Mouse (Mus musculus) liver, embryonic 12.5 days (tissue): Measurements from ENCODE around the gene Tbx4. TPM values are rescaled to one million over a fixed set of nuclear protein-coding genes. Genes with fewer than 3 reads are reported as not detected.

Experiments
- ATAC-seq: fragments of 200-750 bp; cut with Nextera tagmentation; 2 replicates; pipeline ENCODE4 v1.8.0; 2017; ENCODE audit warnings: moderate number of reproducible peaks, mild to moderate bottlenecking, moderate library complexity
- H3K27ac ChIP-seq: fragments of 300-500 bp; sonication (generic); 2 replicates; pipeline ENCODE4 v1.5.1; 2016; ENCODE audit warnings: mild to moderate bottlenecking
- H3K27me3 ChIP-seq: fragments of 300-500 bp; sonication (generic); replicated peaks from 2 replicates; pipeline ENCODE4 v1.6.1; 2016; ENCODE audit warnings: mild to moderate bottlenecking, moderate library complexity
- H3K36me3 ChIP-seq: fragments of 300-500 bp; sonication (generic); 2 replicates; pipeline ENCODE4 v1.6.1; 2016; ENCODE audit warnings: mild to moderate bottlenecking, moderate library complexity
- H3K4me1 ChIP-seq: fragments of 300-500 bp; sonication (generic); 2 replicates; pipeline ENCODE4 v1.6.1; 2016
- H3K4me2 ChIP-seq: fragments of 300-500 bp; sonication (generic); 2 replicates; pipeline ENCODE4 v1.6.1; 2016; ENCODE audit warnings: mild to moderate bottlenecking, moderate library complexity
- H3K4me3 ChIP-seq: fragments of 300-500 bp; sonication (generic); 2 replicates; pipeline ENCODE4 v1.5.1; 2016; ENCODE audit warnings: mild to moderate bottlenecking, moderate library complexity
- H3K9ac ChIP-seq: fragments of 300-500 bp; sonication (generic); 2 replicates; pipeline ENCODE4 v1.6.1; 2016; ENCODE audit warnings: mild to moderate bottlenecking, moderate library complexity
- H3K9me3 ChIP-seq: fragments of 300-500 bp; sonication (generic); replicated peaks from 2 replicates; pipeline ENCODE4 v1.6.1; 2016; ENCODE audit warnings: mild to moderate bottlenecking, moderate library complexity
- WGBS: fragments of 180-500 bp; shearing (Covaris S2); methylation state at CpG from one replicate; pipeline ENCODE4 v1.1.7; 2016; ENCODE audit not compliant: insufficient replicate concordance; 5-methylcytosine and 5-hydroxymethylcytosine counted together
- polyA plus RNA-seq: library from polyadenylated mRNA; unstranded; fragments of >200 nt; fragmentation: Nextera tagmentation; extraction: Ambion mirVana; gene quantifications from 2 replicates; pipeline ENCODE4 v1.2.1, GENCODE M21; 2016

Gene Tbx4
- polyA plus RNA-seq, 1 experiment from 2014 or later: 0.12 TPM

DNA sequence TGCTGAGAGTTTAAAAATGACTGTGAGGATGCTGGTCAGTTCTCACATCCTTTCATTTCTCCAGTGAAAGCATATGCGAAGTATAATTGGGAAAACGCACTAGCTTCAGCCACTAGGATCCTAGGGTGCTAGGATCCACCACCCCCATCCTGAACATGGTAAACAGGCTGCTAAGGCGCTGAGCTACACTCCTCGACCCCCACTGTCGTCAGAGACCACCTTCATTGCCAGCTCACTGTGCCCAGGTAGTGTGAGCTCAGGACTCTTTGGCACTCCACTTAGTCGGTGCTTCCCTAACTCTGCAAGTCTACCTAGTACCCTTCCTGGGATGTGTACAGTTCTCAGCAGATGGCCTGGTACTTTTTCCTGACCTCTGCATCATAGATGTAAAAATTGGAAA, 6.5 kb downstream of the Tbx4 start:
- H3K27me3 ChIP-seq: peaks cover 100% of the 10 kb centered on the region
- WGBS: 6% methylated on average over 6 of the region's 6 CpGs
- H3K27ac ChIP-seq: no peak overlapping the region
- H3K36me3 ChIP-seq: no peaks in the 10 kb centered on the region
- H3K4me3 ChIP-seq: no peak overlapping the region
- peaks cover 20% of the 10 kb centered on the region for H3K4me1 ChIP-seq
- H3K4me2 ChIP-seq: no peak overlapping the region
- ATAC-seq: no peak
- no peak overlapping the region for H3K9ac ChIP-seq
- no peaks in the 10 kb centered on the region for H3K9me3 ChIP-seq

- 2% methylated on average over 13 of the region's 13 CpGs for WGBS
- H3K27me3 ChIP-seq: peaks cover 100% of the 10 kb centered on the region
- no peaks in the 10 kb centered on the region for H3K9me3 ChIP-seq
- ATAC-seq: no peak
- no peaks in the 10 kb centered on the region for H3K36me3 ChIP-seq
- no peak overlapping the region for H3K27ac ChIP-seq
- peaks cover 14% of the 10 kb centered on the region for H3K4me1 ChIP-seq
- no peak overlapping the region for H3K9ac ChIP-seq
- no peak overlapping the region for H3K4me2 ChIP-seq
- H3K4me3 ChIP-seq: no peak overlapping the region
Measured at GRCm38 (mm10) chr11:85893400-85894135, 7.3 kb downstream of the Tbx4 start.

DNA sequence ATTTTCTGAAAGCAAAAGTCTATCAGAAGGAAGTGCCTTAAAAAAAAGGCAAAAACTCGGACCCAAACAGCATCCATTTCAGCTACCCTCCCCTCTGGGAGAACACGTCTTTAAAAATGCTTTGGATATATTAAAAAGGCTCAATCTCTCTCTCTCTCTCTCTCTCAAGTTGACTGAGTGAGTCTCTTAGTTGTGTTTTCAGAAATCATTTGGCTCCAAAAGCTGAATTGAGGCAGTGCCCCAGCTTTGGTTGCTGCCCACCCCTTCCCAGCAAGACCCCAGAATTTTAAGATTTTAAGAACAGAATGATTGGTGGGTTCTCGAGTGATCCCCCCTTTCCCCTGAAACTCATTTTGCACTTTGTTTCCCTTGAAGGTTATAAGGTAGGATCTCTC, 7.9 kb downstream of the Tbx4 start:
- H3K4me1 ChIP-seq: peaks cover 9% of the 10 kb centered on the region; the same call in 1 of the 2 replicates
- H3K27me3 ChIP-seq: peaks cover 100% of the 10 kb centered on the region
- no peak overlapping the region for H3K4me3 ChIP-seq
- H3K27ac ChIP-seq: no peak overlapping the region
- no peak overlapping the region for H3K9ac ChIP-seq
- no peak for ATAC-seq
- no peak overlapping the region for H3K4me2 ChIP-seq
- no peaks in the 10 kb centered on the region for H3K9me3 ChIP-seq
- WGBS: 2% methylated on average over 3 of the region's 3 CpGs
- H3K36me3 ChIP-seq: no peaks in the 10 kb centered on the region

DNA sequence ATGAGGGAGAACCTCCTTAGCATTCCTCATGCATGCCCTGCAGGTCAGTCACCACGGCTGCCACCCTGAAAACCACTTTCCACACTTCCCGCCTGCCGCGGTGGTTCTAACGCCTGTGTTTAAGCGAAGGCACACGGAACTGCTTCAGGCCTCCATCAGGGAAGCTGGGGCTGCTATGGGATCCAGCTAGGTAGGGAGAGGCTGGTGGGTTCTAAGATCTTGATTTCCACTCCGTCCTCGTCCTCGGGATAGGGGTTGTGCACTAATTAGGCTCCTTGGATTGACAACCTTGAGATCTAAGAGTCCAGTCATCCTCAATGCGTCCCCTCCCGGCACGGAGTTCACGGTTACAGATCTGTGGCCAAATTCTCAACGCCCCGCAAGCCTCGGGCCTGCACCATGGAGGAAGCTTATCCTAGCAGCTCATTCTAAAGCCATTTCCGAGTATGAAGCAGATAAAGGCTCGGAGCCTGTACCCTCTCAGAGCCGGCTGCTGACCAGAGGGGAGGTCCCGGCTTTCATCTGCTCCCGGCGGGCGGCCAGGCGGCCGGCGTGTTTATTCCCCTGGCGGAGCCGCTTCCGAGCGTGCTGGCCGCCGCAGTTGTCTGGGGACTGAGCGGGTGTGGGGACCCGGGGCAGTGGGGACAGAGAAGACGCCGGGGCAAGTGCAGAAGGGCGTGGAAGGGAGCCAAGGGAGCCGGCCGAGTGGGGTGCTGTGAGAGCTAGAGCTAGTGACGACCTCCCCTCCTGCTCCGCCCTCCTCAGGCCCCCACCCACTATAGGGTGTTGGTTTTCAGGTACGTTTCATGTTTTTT, 8.7 kb downstream of the Tbx4 start:
- peaks cover 100% of the 10 kb centered on the region for H3K27me3 ChIP-seq
- H3K4me1 ChIP-seq: peaks cover 5% of the 10 kb centered on the region; the same call in 1 of the 2 replicates
- peak overlapping the region; percentile 55 for H3K4me2 ChIP-seq
- no peak for ATAC-seq
- H3K9ac ChIP-seq: no peak overlapping the region
- no peaks in the 10 kb centered on the region for H3K9me3 ChIP-seq
- no peaks in the 10 kb centered on the region for H3K36me3 ChIP-seq
- H3K4me3 ChIP-seq: peak overlapping the region; percentile 34
- no peak overlapping the region for H3K27ac ChIP-seq
- 3% methylated on average over 43 of the region's 43 CpGs for WGBS

- no peak for ATAC-seq
- no peak overlapping the region for H3K4me3 ChIP-seq
- H3K9ac ChIP-seq: no peak overlapping the region
- H3K4me2 ChIP-seq: no peak overlapping the region
- H3K36me3 ChIP-seq: no peaks in the 10 kb centered on the region
- peaks cover 100% of the 10 kb centered on the region for H3K27me3 ChIP-seq
- no peaks in the 10 kb centered on the region for H3K9me3 ChIP-seq
- no peak overlapping the region for H3K27ac ChIP-seq
- peaks cover 5% of the 10 kb centered on the region; the same call in 1 of the 2 replicates for H3K4me1 ChIP-seq
- WGBS: 43% methylated on average over 12 of the region's 13 CpGs
Measured at GRCm38 (mm10) chr11:85896335-85896985, 10.2 kb downstream of the Tbx4 start.

DNA sequence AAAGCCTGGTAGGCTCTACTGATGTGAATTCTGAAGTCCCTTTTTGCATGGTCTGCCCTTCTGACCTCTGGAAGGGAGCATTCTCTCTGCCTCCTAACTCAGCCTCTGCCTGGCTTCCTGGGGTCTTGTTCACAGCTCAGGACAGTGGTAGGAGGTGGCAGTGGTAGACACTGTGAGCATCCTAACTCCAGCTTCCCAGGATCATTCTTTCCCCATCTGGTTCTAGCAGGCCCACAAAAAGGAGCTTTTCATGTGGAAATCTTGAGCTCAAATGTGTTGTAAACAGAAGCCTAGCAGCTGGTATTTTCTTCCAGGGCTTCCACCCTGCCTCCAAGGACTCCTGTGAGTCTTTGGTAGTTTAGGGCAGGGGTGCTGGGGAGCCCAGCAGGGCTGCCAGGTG, 14.1 kb downstream of the Tbx4 start:
- Histone ChIP-seq H3K9me3 (no peaks in the 10 kb centered on the region), H3K4me3 (no peak overlapping the region), H3K27me3 (peaks cover 97% of the 10 kb centered on the region), H3K27ac (no peak overlapping the region), H3K9ac (no peak overlapping the region), H3K4me2 (no peak overlapping the region), H3K36me3 (no peaks in the 10 kb centered on the region), H3K4me1 (peaks cover under 1% of the 10 kb centered on the region; the same call in 1 of the 2 replicates)
- ATAC-seq: no peak

GRCm38 (mm10) chr11:85909514-85909913, 23.3 kb downstream of the Tbx4 start:
- peaks cover 56% of the 10 kb centered on the region for H3K27me3 ChIP-seq
- peaks cover 7% of the 10 kb centered on the region; the same call in 1 of the 2 replicates for H3K4me1 ChIP-seq
- no peaks in the 10 kb centered on the region for H3K36me3 ChIP-seq
- 57% methylated on average over 4 of the region's 4 CpGs for WGBS
- no peak overlapping the region for H3K27ac ChIP-seq
- H3K4me2 ChIP-seq: no peak overlapping the region
- H3K9me3 ChIP-seq: no peaks in the 10 kb centered on the region
- H3K9ac ChIP-seq: no peak overlapping the region
- no peak overlapping the region for H3K4me3 ChIP-seq
- no peak for ATAC-seq

DNA sequence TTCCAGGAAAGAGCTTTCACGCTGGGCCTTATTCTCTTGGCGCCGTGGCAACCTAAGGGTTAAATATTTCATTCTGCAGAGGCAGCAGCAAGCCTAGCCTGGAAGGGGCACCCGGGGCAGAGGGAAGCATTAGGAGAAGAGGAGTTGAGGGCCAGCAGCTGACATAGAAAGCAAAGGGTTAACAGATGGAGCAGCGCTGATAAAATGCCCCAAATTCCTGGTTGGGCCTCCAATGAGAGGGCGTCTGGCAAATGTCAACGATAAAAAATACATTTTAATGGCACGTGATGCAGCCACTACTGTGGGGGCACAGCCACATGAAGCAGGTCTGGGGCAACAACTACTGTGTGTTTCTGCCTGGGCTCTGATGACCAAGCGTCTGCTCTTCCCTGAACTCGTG, 23.9 kb downstream of the Tbx4 start:
- WGBS: 23% methylated on average over 10 of the region's 10 CpGs
- no peak overlapping the region for H3K27ac ChIP-seq

GRCm38 (mm10) chr11:85913506-85913905, 27.3 kb downstream of the Tbx4 start:
- Histone ChIP-seq H3K27ac (no peak overlapping the region), H3K36me3 (no peaks in the 10 kb centered on the region), H3K27me3 (peaks cover 59% of the 10 kb centered on the region), H3K4me3 (no peak overlapping the region), H3K4me1 (peaks cover 7% of the 10 kb centered on the region; the same call in 1 of the 2 replicates), H3K9ac (no peak overlapping the region), H3K9me3 (no peaks in the 10 kb centered on the region), H3K4me2 (no peak overlapping the region)
- WGBS: 70% methylated on average over 7 of the region's 7 CpGs
- ATAC-seq: no peak

More for the DNA sequence above, 23.9 kb downstream of the Tbx4 start:
- Histone ChIP-seq H3K4me1 (peaks cover 7% of the 10 kb centered on the region; the same call in 1 of the 2 replicates), H3K36me3 (no peaks in the 10 kb centered on the region), H3K9ac (no peak overlapping the region), H3K27me3 (peaks cover 51% of the 10 kb centered on the region), H3K4me2 (no peak overlapping the region), H3K4me3 (no peak overlapping the region), H3K9me3 (no peaks in the 10 kb centered on the region)
- no peak for ATAC-seq

- ATAC-seq: no peak
- Histone ChIP-seq H3K4me3 (no peak overlapping the region), H3K27me3 (peaks cover 76% of the 10 kb centered on the region), H3K9me3 (no peaks in the 10 kb centered on the region), H3K4me1 (no peaks in the 10 kb centered on the region), H3K9ac (no peak overlapping the region), H3K27ac (no peak overlapping the region), H3K4me2 (no peak overlapping the region), H3K36me3 (no peaks in the 10 kb centered on the region)
- 57% methylated on average over 12 of the region's 12 CpGs for WGBS
Measured at GRCm38 (mm10) chr11:85917091-85917992, 31.1 kb downstream of the Tbx4 start.

- no peak for ATAC-seq
- H3K9me3 ChIP-seq: no peaks in the 10 kb centered on the region
- whole genome bisulfite sequencing: 30% methylated on average over 11 of the region's 11 CpGs
- H3K4me2 ChIP-seq: no peak overlapping the region
- no peak overlapping the region for H3K4me3 ChIP-seq
- no peak overlapping the region for H3K27ac ChIP-seq
- no peak overlapping the region for H3K9ac ChIP-seq
- no peaks in the 10 kb centered on the region for H3K36me3 ChIP-seq
- H3K4me1 ChIP-seq: no peaks in the 10 kb centered on the region
- H3K27me3 ChIP-seq: peaks cover 76% of the 10 kb centered on the region
Measured at GRCm38 (mm10) chr11:85917993-85918325, 31.7 kb downstream of the Tbx4 start.
